Mouse (Mus musculus) heart, adult 2 months (tissue): ENCODE measurements around the gene 1700028J19Rik.

Source experiments
- CTCF ChIP-seq: fragments of 200-600 bp; IDR thresholded peaks from 2 replicates; pipeline ENCODE4 v1.8.1; 2022; ENCODE audit warnings: antibody characterized with exemption, mild to moderate bottlenecking, moderate library complexity
- EP300 ChIP-seq: fragments of 200-500 bp; IDR thresholded peaks from 2 replicates; pipeline ENCODE4 v1.6.1; 2011; ENCODE audit warnings: low read depth, low read length, control low read depth; ENCODE audit not compliant: insufficient read depth
- POLR2A ChIP-seq: fragments of 200-500 bp; IDR thresholded peaks from 2 replicates; pipeline ENCODE4 v1.6.1; 2011; ENCODE audit warnings: mild to moderate bottlenecking, low read depth, low read length, control low read depth; ENCODE audit not compliant: insufficient read depth

GRCm38 (mm10) chr7:44246984-44247470 lies 532 bp upstream of the 1700028J19Rik start:
- no peak for TF ChIP-seq POLR2A
- no peak for TF ChIP-seq CTCF
- TF ChIP-seq EP300, result no peak
